Mouse (Mus musculus): Measurements from ENCODE around the gene Ric8b.

- TF ChIP-seq POLR2A (IDR thresholded peaks at IDR 0.05; ENCODE audit: insufficient read length, low read depth): no peak
- no peak for TF ChIP-seq CEBPB (IDR thresholded peaks at IDR 0.05; ENCODE audit: insufficient read depth, poor library complexity, severe bottlenecking)
- TF ChIP-seq USF1 (IDR thresholded peaks at IDR 0.05; ENCODE audit: low read depth): no peak
- TF ChIP-seq POLR2AphosphoS2 (IDR thresholded peaks at IDR 0.05; ENCODE audit: insufficient read length, low read depth): no peak
- no peak for TF ChIP-seq MYOD1 (IDR thresholded peaks at IDR 0.05; ENCODE audit: control insufficient read depth in 1 of 3, insufficient read length in 2 of 3, low read depth in 2 of 3)
- no peak for TF ChIP-seq E2F4 (IDR thresholded peaks at IDR 0.05; ENCODE audit: insufficient read depth)
- TF ChIP-seq MAX (IDR thresholded peaks at IDR 0.05; ENCODE audit: low read depth): no peak
- TF ChIP-seq TCF12 (IDR thresholded peaks at IDR 0.05; ENCODE audit: insufficient read depth, poor library complexity, severe bottlenecking): no peak
These were observed 129.2 kb downstream of the Ric8b start for GRCm38 (mm10) chr10:85046585-85046984.
